ENCODE assay signal across 9 mouse cellular contexts in genomic region chr10:26711068-26711467, GRCm38 (mm10). TPM values are rescaled to one million over a fixed set of nuclear protein-coding genes. Genes with fewer than 3 reads are reported as not detected.
DNase-seq lines count a peak whose midpoint lies in the region; ATAC-seq and TF ChIP-seq lines count a peak whose summit lies in the region.
"Had no signal": no experiment of that assay in that cellular context is flagged by ENCODE, and none has a peak within 500 bp of the region (broad histone marks: within the 10 kb centered on the region; RNA-seq: fewer than 3 reads in every experiment).

No protein-coding gene starts in this region.

- DNase-seq in gastrocnemius, adult 18-20 months (ENCODE audit: low spot score): peak; percentile 45
- no peak for DNase-seq in gastrocnemius, adult 8-10 months (ENCODE audit: low spot score in 2 of 2)
- peak; percentile 30 for DNase-seq in A20 (ENCODE audit: low read depth, low spot score)
- peak; percentile 48 for DNase-seq in adrenal gland, postnatal 14 days
- peak; percentile 89 for DNase-seq in forebrain, postnatal 0 days
- DNase-seq in kidney, postnatal 25 days: peak; percentile 38 to 58
- no peak for DNase-seq in stomach, postnatal 0 days (ENCODE audit: low spot score)

- no peaks in the 10 kb centered on the region for H3K36me3 ChIP-seq in forebrain, postnatal 0 days (ENCODE audit: insufficient read depth)
- H3K36me3 ChIP-seq in stomach, postnatal 0 days (ENCODE audit: control insufficient read depth, insufficient read depth, low read length): no peaks in the 10 kb centered on the region
- H3K36me3 ChIP-seq: heart, embryonic 15.5 days had no signal

- H3K9me3 ChIP-seq in forebrain, postnatal 0 days (ENCODE audit: low read length): no peaks in the 10 kb centered on the region
- H3K9me3 ChIP-seq in stomach, postnatal 0 days (ENCODE audit: control insufficient read depth, low read length): no peaks in the 10 kb centered on the region
- H3K9me3 ChIP-seq: heart, embryonic 15.5 days had no signal

- H3K4me2 ChIP-seq in forebrain, postnatal 0 days (ENCODE audit: low read depth): no peak overlapping the region
- H3K4me2 ChIP-seq in stomach, postnatal 0 days (replicated peaks; ENCODE audit: low read depth): no peak overlapping the region
- H3K4me2 ChIP-seq: heart, embryonic 15.5 days had no signal

- no peak for TF ChIP-seq EP300 in stomach, postnatal 0 days (optimal IDR thresholded peaks at IDR 0.05)

- H3K27ac ChIP-seq in forebrain, postnatal 0 days (ENCODE audit: low read depth, low read length): peak overlapping the region; percentile 41; the same call in 1 of the 2 replicates
- no peak overlapping the region for H3K27ac ChIP-seq in stomach, postnatal 0 days (replicated peaks)
- H3K27ac ChIP-seq: heart, embryonic 15.5 days had no signal

- no peaks in the 10 kb centered on the region for H3K27me3 ChIP-seq in forebrain, postnatal 0 days (ENCODE audit: insufficient read depth, low read length)
- no peaks in the 10 kb centered on the region for H3K27me3 ChIP-seq in stomach, postnatal 0 days (ENCODE audit: control insufficient read depth, insufficient read depth, low read length)
- H3K27me3 ChIP-seq: heart, embryonic 15.5 days had no signal

- H3K4me3 ChIP-seq in forebrain, postnatal 0 days (ENCODE audit: low read depth, low read length): no peak overlapping the region
- H3K4me3 ChIP-seq in stomach, postnatal 0 days (ENCODE audit: low read depth, low read length): no peak overlapping the region
- H3K4me3 ChIP-seq: heart, embryonic 15.5 days had no signal

- WGBS in forebrain, postnatal 0 days: 4% methylated on average over 3 of the region's 3 CpGs
- WGBS in stomach, postnatal 0 days: 4% methylated on average over 3 of the region's 3 CpGs

- TF ChIP-seq CTCF in forebrain, postnatal 0 days (IDR thresholded peaks at IDR 0.05; ENCODE audit: low read depth): peak; percentile 83
- peak; percentile 83 for TF ChIP-seq CTCF in stomach, postnatal 0 days (IDR thresholded peaks at IDR 0.05; ENCODE audit: low read depth)

- peak; percentile 80; the same call in 1 of the 2 replicates for ATAC-seq in forebrain, postnatal 0 days
- ATAC-seq in megakaryocyte-erythroid progenitor cell, adult 5-6 weeks (replicated peaks; ENCODE audit: low FRiP score, low TSS enrichment, poor library complexity, severe bottlenecking): peak; percentile 62
- no peak for ATAC-seq in stomach, postnatal 0 days (ENCODE audit: low FRiP score, low TSS enrichment)

- H3K9ac ChIP-seq in forebrain, postnatal 0 days: no peak overlapping the region
- H3K9ac ChIP-seq in stomach, postnatal 0 days (ENCODE audit: low read length): no peak overlapping the region
- H3K9ac ChIP-seq: heart, embryonic 15.5 days had no signal

- H3K4me1 ChIP-seq in forebrain, postnatal 0 days (ENCODE audit: insufficient read depth): no peaks in the 10 kb centered on the region
- no peaks in the 10 kb centered on the region for H3K4me1 ChIP-seq in stomach, postnatal 0 days (replicated peaks; ENCODE audit: control insufficient read depth, insufficient read depth)
- H3K4me1 ChIP-seq: heart, embryonic 15.5 days had no signal

RNA-seq across cellular contexts. Expression of gene Arhgap18, which starts 42.2 kb away (rescaled TPM):
- 1 to 10 TPM; 1.8 to 3.0 TPM for total RNA-seq in gastrocnemius, adult 18-20 months (2021)
- total RNA-seq in gastrocnemius, adult 8-10 months (2022): 1 to 10 TPM; 2.6 to 4.2 (median 3.3) TPM
- 35.8 and 39.7 TPM in 2 replicates for total RNA-seq in adrenal gland, postnatal 14 days (2021)
- total RNA-seq in forebrain, postnatal 0 days (2014; rRNA removed): 11.3 and 13.1 TPM in 2 replicates
- 7.6 and 9.1 TPM in 2 replicates for polyA plus RNA-seq in forebrain, postnatal 0 days (2015; fragmentation: Nextera tagmentation; extraction: Ambion mirVana)
- 23.8 and 26.3 TPM in 2 replicates for total RNA-seq in megakaryocyte-erythroid progenitor cell, adult 5-6 weeks (2014; fragmentation: Nextera tagmentation)
- 47.0 and 49.6 TPM in 2 replicates for total RNA-seq in megakaryocyte-erythroid progenitor cell, adult 5-6 weeks (2017)
- 15.1 and 16.1 TPM in 2 replicates for polyA plus RNA-seq in stomach, postnatal 0 days (2015; fragmentation: Nextera tagmentation; extraction: Ambion mirVana)

Comparison
In these comparisons a context has a peak if more than half of its experiments do, and no peak if none do; other contexts are left out.
1. DNase-seq: peak in gastrocnemius, adult 18-20 months (single experiment), A20 (single experiment), adrenal gland, postnatal 14 days (single experiment), forebrain, postnatal 0 days (single experiment) and kidney, postnatal 25 days (2 of 2); none in gastrocnemius, adult 8-10 months (0 of 2) and stomach, postnatal 0 days (single experiment).